Mouse (Mus musculus): ENCODE measurements around the gene Zan. TPM values are rescaled to one million over a fixed set of nuclear protein-coding genes. Genes with fewer than 3 reads are reported as not detected.

The Zan gene
- polyA plus RNA-seq (2015; fragmentation: Nextera tagmentation; extraction: Ambion mirVana) = 0.07 and 0.25 TPM in 2 replicates

- H3K36me3 ChIP-seq (replicated peaks) = no peaks in the 10 kb centered on the region
- ATAC-seq (ENCODE audit: insufficient read depth) = no peak
These were observed at the start of gene Zan for GRCm38 (mm10) chr5:137476964-137477363. Gene Zan, minus strand, starts transcription at chr5:137477064.

DNA sequence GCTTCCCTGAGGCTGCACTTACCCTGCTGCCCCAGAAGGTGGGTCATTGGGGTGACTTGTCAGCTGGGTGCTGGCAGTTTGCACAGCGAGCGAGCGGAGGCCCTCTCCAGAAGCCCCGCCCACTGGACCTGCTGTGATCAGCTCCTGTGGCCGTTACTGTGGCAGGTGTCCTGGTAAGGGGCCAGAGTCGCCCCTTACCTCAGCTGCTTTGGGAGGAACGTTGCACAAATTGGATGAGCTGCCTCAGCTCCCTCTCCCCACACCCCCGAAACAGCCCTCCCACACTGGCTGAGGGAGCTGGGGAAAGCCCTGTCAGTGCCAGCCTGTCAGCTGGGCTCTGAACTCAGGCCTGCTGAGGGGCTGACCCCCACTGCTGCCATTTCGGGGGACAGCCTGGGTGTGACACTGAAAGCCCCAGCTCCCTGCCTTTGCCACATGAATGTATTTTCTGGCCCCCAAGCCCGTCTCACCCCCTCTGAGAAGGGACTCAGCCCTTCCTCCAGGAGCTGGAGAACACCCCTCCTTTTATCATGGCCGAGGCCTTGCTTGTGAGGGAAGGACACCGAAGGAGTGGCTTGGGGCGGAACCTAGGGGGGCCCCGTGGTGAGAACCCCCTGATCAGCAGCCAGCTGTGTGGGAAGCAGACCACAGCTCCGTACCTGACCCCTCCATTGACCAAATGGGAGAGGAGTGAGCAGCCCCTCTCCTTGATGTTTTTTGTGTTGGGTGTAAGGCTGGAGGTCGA, 49.5 kb upstream of the Zan start:
- 24% methylated on average over 16 of the region's 16 CpGs for WGBS (ENCODE audit: insufficient replicate concordance)
- peak overlapping the region; percentile 55; the same call in 1 of the 2 replicates for H3K27ac ChIP-seq (replicated peaks)
- no peak for ATAC-seq (ENCODE audit: insufficient read depth)
- H3K36me3 ChIP-seq (replicated peaks) = peaks cover 92% of the 10 kb centered on the region
- no peaks in the 10 kb centered on the region for H3K9me3 ChIP-seq (replicated peaks)
- H3K9ac ChIP-seq = no peak overlapping the region
- no peak overlapping the region; the same call in 1 of the 2 replicates for H3K4me2 ChIP-seq
- peaks cover 59% of the 10 kb centered on the region for H3K4me1 ChIP-seq (replicated peaks)
- no peaks in the 10 kb centered on the region for H3K27me3 ChIP-seq
- H3K4me3 ChIP-seq (replicated peaks) = no peak overlapping the region

More at GRCm38 (mm10) chr5:137476964-137477363, at the start of gene Zan:
- H3K4me2 ChIP-seq = no peak within 1 kb of the TSS
- no peak within 1 kb of the TSS for H3K9ac ChIP-seq
- no peaks in the 10 kb centered on the region for H3K9me3 ChIP-seq (replicated peaks)
- H3K27me3 ChIP-seq = peaks cover 2% of the 10 kb centered on the region; the same call in 1 of the 2 replicates
- no peaks in the 10 kb centered on the region for H3K4me1 ChIP-seq (replicated peaks)
- H3K4me3 ChIP-seq (replicated peaks) = no peak within 1 kb of the TSS
- WGBS (ENCODE audit: insufficient replicate concordance) = 68% methylated on average over 5 of the region's 5 CpGs
- H3K27ac ChIP-seq (replicated peaks) = no peak within 1 kb of the TSS

DNA sequence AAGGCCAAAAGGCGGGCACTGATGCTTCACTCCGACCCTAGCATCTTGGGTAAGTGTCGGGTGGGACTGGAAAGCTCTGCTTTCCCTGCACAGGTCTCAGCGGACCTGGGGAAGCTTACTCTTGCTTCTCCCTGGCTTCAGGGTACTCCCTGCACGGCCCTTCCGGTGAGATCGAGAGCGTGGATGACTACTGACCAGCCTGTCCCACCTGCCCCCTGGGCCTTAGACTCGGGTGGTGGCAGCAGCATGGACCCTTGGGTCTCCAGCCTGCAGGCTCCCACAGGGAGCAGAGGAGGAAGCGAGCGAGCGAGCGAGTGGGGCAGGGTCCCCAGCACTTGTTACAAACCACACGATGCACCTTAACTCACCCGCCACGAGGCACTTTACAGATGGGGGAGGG, 48.6 kb upstream of the Zan start:
- WGBS (ENCODE audit: insufficient replicate concordance) = 73% methylated on average over 16 of the region's 16 CpGs
- H3K9me3 ChIP-seq (replicated peaks) = no peaks in the 10 kb centered on the region
- H3K36me3 ChIP-seq (replicated peaks) = peaks cover 99% of the 10 kb centered on the region
- H3K4me2 ChIP-seq = no peak overlapping the region
- no peaks in the 10 kb centered on the region for H3K27me3 ChIP-seq
- ATAC-seq (ENCODE audit: insufficient read depth) = no peak
- no peak overlapping the region for H3K4me3 ChIP-seq (replicated peaks)
- H3K9ac ChIP-seq = no peak overlapping the region
- peaks cover 50% of the 10 kb centered on the region for H3K4me1 ChIP-seq (replicated peaks)
- no peak overlapping the region for H3K27ac ChIP-seq (replicated peaks)

DNA sequence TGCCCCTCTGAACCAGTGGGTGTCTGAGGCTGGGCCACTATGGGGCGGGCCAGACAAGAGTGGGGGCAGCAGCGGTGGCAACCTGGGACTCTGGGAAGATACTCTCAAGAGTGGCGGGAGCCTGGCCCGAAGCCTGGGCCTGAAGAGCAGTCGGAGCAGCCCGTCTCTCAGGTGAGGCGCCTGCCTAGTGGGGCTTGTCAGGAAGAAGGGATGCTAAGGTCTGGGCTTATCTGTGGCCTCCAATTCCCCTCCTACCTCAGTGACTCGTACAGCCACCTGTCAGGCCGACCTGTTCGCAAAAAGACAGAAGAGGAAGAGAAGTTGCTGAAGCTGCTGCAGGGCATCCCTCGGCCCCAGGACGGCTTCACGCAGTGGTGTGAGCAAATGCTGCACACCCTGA, 47.8 kb upstream of the Zan start:
- no peak overlapping the region for H3K27ac ChIP-seq (replicated peaks)
- no peak overlapping the region for H3K9ac ChIP-seq
- no peaks in the 10 kb centered on the region for H3K9me3 ChIP-seq (replicated peaks)
- H3K27me3 ChIP-seq = no peaks in the 10 kb centered on the region
- peaks cover 42% of the 10 kb centered on the region for H3K4me1 ChIP-seq (replicated peaks)
- no peak for ATAC-seq (ENCODE audit: insufficient read depth)
- no peak overlapping the region for H3K4me3 ChIP-seq (replicated peaks)
- H3K36me3 ChIP-seq (replicated peaks) = peaks cover 99% of the 10 kb centered on the region
- H3K4me2 ChIP-seq = no peak overlapping the region
- 84% methylated on average over 13 of the region's 13 CpGs for WGBS (ENCODE audit: insufficient replicate concordance)

- Histone ChIP-seq H3K4me3 (replicated peaks) (no peak overlapping the region), H3K36me3 (replicated peaks) (peaks cover 99% of the 10 kb centered on the region), H3K27me3 (no peaks in the 10 kb centered on the region), H3K4me2 (no peak overlapping the region), H3K9me3 (replicated peaks) (no peaks in the 10 kb centered on the region), H3K27ac (replicated peaks) (no peak overlapping the region), H3K4me1 (replicated peaks) (peaks cover 38% of the 10 kb centered on the region), H3K9ac (no peak overlapping the region)
- no peak for ATAC-seq (ENCODE audit: insufficient read depth)
- WGBS (ENCODE audit: insufficient replicate concordance) = 80% methylated on average over 8 of the region's 8 CpGs
These were observed 47.3 kb upstream of the Zan start for GRCm38 (mm10) chr5:137524251-137524515.

GRCm38 (mm10) chr5:137523396-137524250, 46.8 kb upstream of the Zan start:
- Histone ChIP-seq H3K36me3 (replicated peaks) (peaks cover 99% of the 10 kb centered on the region), H3K4me2 (no peak overlapping the region), H3K4me3 (replicated peaks) (no peak overlapping the region), H3K9ac (no peak overlapping the region), H3K27me3 (no peaks in the 10 kb centered on the region), H3K4me1 (replicated peaks) (peaks cover 32% of the 10 kb centered on the region), H3K27ac (replicated peaks) (no peak overlapping the region), H3K9me3 (replicated peaks) (no peaks in the 10 kb centered on the region)
- no peak for ATAC-seq (ENCODE audit: insufficient read depth)
- WGBS (ENCODE audit: insufficient replicate concordance) = 81% methylated on average over 25 of the region's 25 CpGs

- 85% methylated on average over 11 of the region's 11 CpGs for WGBS (ENCODE audit: insufficient replicate concordance)
These were observed 45.8 kb upstream of the Zan start for GRCm38 (mm10) chr5:137522711-137523110.

GRCm38 (mm10) chr5:137521861-137522260, 45.0 kb upstream of the Zan start:
- no peak overlapping the region for H3K4me2 ChIP-seq
- no peak for ATAC-seq (ENCODE audit: insufficient read depth)
- peaks cover 15% of the 10 kb centered on the region for H3K4me1 ChIP-seq (replicated peaks)
- H3K4me3 ChIP-seq (replicated peaks) = no peak overlapping the region
- no peaks in the 10 kb centered on the region for H3K27me3 ChIP-seq
- no peaks in the 10 kb centered on the region for H3K9me3 ChIP-seq (replicated peaks)
- 71% methylated on average over 9 of the region's 9 CpGs for WGBS (ENCODE audit: insufficient replicate concordance)
- no peak overlapping the region for H3K9ac ChIP-seq
- peaks cover 87% of the 10 kb centered on the region for H3K36me3 ChIP-seq (replicated peaks)
- H3K27ac ChIP-seq (replicated peaks) = no peak overlapping the region

More at GRCm38 (mm10) chr5:137522711-137523110, 45.8 kb upstream of the Zan start:
- Histone ChIP-seq H3K9ac (no peak overlapping the region), H3K4me2 (no peak overlapping the region), H3K9me3 (replicated peaks) (no peaks in the 10 kb centered on the region), H3K27ac (replicated peaks) (no peak overlapping the region), H3K27me3 (no peaks in the 10 kb centered on the region), H3K4me1 (replicated peaks) (peaks cover 23% of the 10 kb centered on the region), H3K4me3 (replicated peaks) (no peak overlapping the region), H3K36me3 (replicated peaks) (peaks cover 92% of the 10 kb centered on the region)
- no peak for ATAC-seq (ENCODE audit: insufficient read depth)

GRCm38 (mm10) chr5:137519691-137520550, 43.1 kb upstream of the Zan start:
- Histone ChIP-seq H3K36me3 (replicated peaks) (peaks cover 68% of the 10 kb centered on the region), H3K9ac (no peak overlapping the region), H3K4me3 (replicated peaks) (no peak overlapping the region), H3K27ac (replicated peaks) (no peak overlapping the region), H3K27me3 (no peaks in the 10 kb centered on the region), H3K4me1 (replicated peaks) (peaks cover 11% of the 10 kb centered on the region), H3K4me2 (no peak overlapping the region), H3K9me3 (replicated peaks) (no peaks in the 10 kb centered on the region)
- WGBS (ENCODE audit: insufficient replicate concordance) = 89% methylated on average over 27 of the region's 27 CpGs
- ATAC-seq (ENCODE audit: insufficient read depth) = no peak

GRCm38 (mm10) chr5:137518436-137518835, 41.6 kb upstream of the Zan start, which contains the start of gene Gigyf1:
Gene Gigyf1, plus strand, starts transcription at chr5:137518548.
- Histone ChIP-seq H3K36me3 (replicated peaks) (peaks cover 62% of the 10 kb centered on the region), H3K4me1 (replicated peaks) (peaks cover 23% of the 10 kb centered on the region), H3K4me3 (replicated peaks) (no peak within 1 kb of the TSS), H3K27ac (replicated peaks) (no peak within 1 kb of the TSS), H3K27me3 (no peaks in the 10 kb centered on the region), H3K9ac (no peak within 1 kb of the TSS), H3K4me2 (no peak within 1 kb of the TSS), H3K9me3 (replicated peaks) (no peaks in the 10 kb centered on the region)
- no peak for ATAC-seq (ENCODE audit: insufficient read depth)
- WGBS (ENCODE audit: insufficient replicate concordance) = 76% methylated on average over 5 of the region's 5 CpGs

DNA sequence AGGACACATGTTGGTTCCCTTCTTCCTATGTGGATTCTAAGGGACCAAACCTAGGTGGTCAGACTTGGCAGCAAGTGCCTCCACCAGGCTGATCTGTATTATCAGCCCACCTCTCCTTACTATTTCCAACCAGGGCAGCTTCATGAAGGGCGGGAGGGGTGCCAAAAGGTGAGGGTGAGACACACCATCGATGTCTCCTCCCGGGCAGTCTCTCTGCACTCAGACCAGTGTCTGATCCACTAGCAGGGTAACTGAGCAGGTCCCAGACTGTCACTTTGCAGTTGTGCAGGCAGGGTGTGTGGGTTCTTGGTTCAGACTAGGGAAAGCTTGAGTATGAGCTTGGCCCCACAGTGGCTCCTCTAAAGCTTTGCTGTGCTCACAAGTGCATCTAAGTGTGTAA, 37.9 kb upstream of the Zan start:
- ATAC-seq (ENCODE audit: insufficient read depth) = no peak
- no peak overlapping the region for H3K9ac ChIP-seq
- no peak overlapping the region for H3K27ac ChIP-seq (replicated peaks)
- H3K4me1 ChIP-seq (replicated peaks) = peaks cover 54% of the 10 kb centered on the region
- H3K36me3 ChIP-seq (replicated peaks) = peaks cover 25% of the 10 kb centered on the region
- H3K9me3 ChIP-seq (replicated peaks) = no peaks in the 10 kb centered on the region
- WGBS (ENCODE audit: insufficient replicate concordance) = 69% methylated on average over 3 of the region's 3 CpGs
- no peaks in the 10 kb centered on the region for H3K27me3 ChIP-seq
- H3K4me2 ChIP-seq = no peak overlapping the region
- no peak overlapping the region for H3K4me3 ChIP-seq (replicated peaks)

Measured in liver, embryonic 15.5 days (tissue).